Mouse (Mus musculus) CH12.LX (cell line): ENCODE measurements around the gene Polr2m. TPM values are rescaled to one million over a fixed set of nuclear protein-coding genes. Genes with fewer than 3 reads are reported as not detected.

Experiments used
- DNase-seq: peaks from one replicate; pipeline ENCODE4 v3.0.0-alpha.2; 2013; ENCODE audit errors: extremely low read depth
- H3K27ac ChIP-seq: 2 replicates; pipeline ENCODE4 v1.5.1; 2012; ENCODE audit warnings: low read depth, mild to moderate bottlenecking, control low read depth, moderate library complexity; ENCODE audit not compliant: insufficient read depth
- H3K27me3 ChIP-seq: replicated peaks from 2 replicates; pipeline ENCODE3; 2012; ENCODE audit warnings: inconsistent platforms
- H3K36me3 ChIP-seq, 2 experiments: replicated peaks in 1 of 2; 2 replicates each; pipeline versions ENCODE3 to v1.6.1; 2012; ENCODE audit warnings: inconsistent platforms in 1 of 2, low read length in 1 of 2, mild to moderate bottlenecking in 1 of 2, mixed read lengths in 1 of 2, moderate library complexity in 1 of 2; ENCODE audit not compliant: control insufficient read depth in 1 of 2, insufficient read depth in 1 of 2
- H3K4me1 ChIP-seq, 2 experiments: 2 replicates each; pipeline ENCODE4 v1.6.1; 2012; ENCODE audit warnings: inconsistent platforms in 1 of 2, moderate library complexity in 1 of 2; ENCODE audit not compliant: insufficient read depth in 2 of 2, control insufficient read depth in 1 of 2
- H3K4me2 ChIP-seq: 2 replicates; pipeline ENCODE4 v1.6.1; 2012; ENCODE audit warnings: low read depth, mild to moderate bottlenecking, control low read depth; ENCODE audit not compliant: poor library complexity, insufficient read depth, severe bottlenecking
- H3K4me3 ChIP-seq, 3 experiments: fragments of 150-350 bp in 1 of 3; sonication (generic) in 1 of 3; replicated peaks in 1 of 3; 2 replicates each; pipeline versions ENCODE3 to v1.5.1; 2011 to 2012; ENCODE audit warnings: low read depth in 2 of 3, low read length in 2 of 3, mild to moderate bottlenecking in 2 of 3, moderate library complexity in 2 of 3, control low read depth in 1 of 3, improper control_type of control experiment in 1 of 3, inconsistent platforms in 1 of 3, mixed read lengths in 1 of 3; ENCODE audit not compliant: poor library complexity in 1 of 3
- H3K79me2 ChIP-seq: replicated peaks from 2 replicates; pipeline ENCODE4 v1.6.1; 2012; ENCODE audit warnings: mild to moderate bottlenecking, moderate library complexity; ENCODE audit not compliant: control insufficient read depth, poor library complexity, insufficient read depth, severe bottlenecking; ENCODE audit errors: extremely low read depth
- H3K9ac ChIP-seq: 2 replicates; pipeline ENCODE4 v1.6.1; 2012; ENCODE audit warnings: low read depth, mild to moderate bottlenecking, control low read depth, moderate library complexity; ENCODE audit not compliant: insufficient read depth
- H3K9me3 ChIP-seq: replicated peaks from 2 replicates; pipeline ENCODE3; 2012; ENCODE audit warnings: low read length, inconsistent platforms, mixed read lengths
- CHD1 ChIP-seq: IDR thresholded peaks from 2 replicates; pipeline ENCODE4 v1.6.1; 2012; ENCODE audit warnings: low read depth, low read length, improper control_type of control experiment, inconsistent platforms
- CHD2 ChIP-seq: IDR thresholded peaks from 2 replicates; pipeline ENCODE4 v1.6.1; 2011; ENCODE audit warnings: low read length, improper control_type of control experiment
- CTCF ChIP-seq, 2 experiments: IDR thresholded peaks in 1 of 2; conservative IDR thresholded peaks in 1 of 2; 2 replicates each; pipeline ENCODE4 v1.5.1; 2011 to 2012; ENCODE audit warnings: low read depth in 2 of 2, low read length in 2 of 2, improper control_type of control experiment in 1 of 2, inconsistent platforms in 1 of 2, mild to moderate bottlenecking in 1 of 2, moderate library complexity in 1 of 2
- E2F4 ChIP-seq: IDR thresholded peaks from 2 replicates; pipeline ENCODE4 v1.6.1; 2011; ENCODE audit warnings: low read depth, low read length, improper control_type of control experiment; ENCODE audit not compliant: insufficient replicate concordance
- ETS1 ChIP-seq: conservative IDR thresholded peaks from 2 replicates; pipeline ENCODE4 v1.6.1; 2012; ENCODE audit warnings: low read depth, mild to moderate bottlenecking, inconsistent platforms, low read length, improper control_type of control experiment, moderate library complexity
- GABPA ChIP-seq: IDR thresholded peaks from 2 replicates; pipeline ENCODE4 v1.6.1; 2012; ENCODE audit warnings: low read depth, low read length, improper control_type of control experiment, inconsistent platforms; ENCODE audit not compliant: insufficient replicate concordance
- HCFC1 ChIP-seq: IDR thresholded peaks from 2 replicates; pipeline ENCODE4 v1.6.1; 2012; ENCODE audit warnings: low read depth, mild to moderate bottlenecking, inconsistent platforms, low read length, improper control_type of control experiment
- IRF4 ChIP-seq: IDR thresholded peaks from 2 replicates; pipeline ENCODE4 v1.6.1; 2014; ENCODE audit warnings: low read depth, mild to moderate bottlenecking, inconsistent platforms, low read length, improper control_type of control experiment
- JUN ChIP-seq: IDR thresholded peaks from 2 replicates; pipeline ENCODE4 v1.6.1; 2011; ENCODE audit warnings: low read depth, mild to moderate bottlenecking, low read length, improper control_type of control experiment, moderate library complexity; ENCODE audit not compliant: insufficient read depth
- JUND ChIP-seq: conservative IDR thresholded peaks from 2 replicates; pipeline ENCODE4 v1.6.1; 2011; ENCODE audit warnings: low read depth, low read length, improper control_type of control experiment
- KAT2A ChIP-seq: IDR thresholded peaks from 2 replicates; pipeline ENCODE4 v1.6.1; 2012; ENCODE audit warnings: low read length, improper control_type of control experiment, inconsistent platforms; ENCODE audit not compliant: insufficient replicate concordance
- MAFK ChIP-seq: IDR thresholded peaks from 2 replicates; pipeline ENCODE4 v1.6.1; 2011; ENCODE audit warnings: low read length, improper control_type of control experiment; ENCODE audit not compliant: insufficient replicate concordance
- MAX ChIP-seq: IDR thresholded peaks from 2 replicates; pipeline ENCODE4 v1.6.1; 2011; ENCODE audit warnings: low read length, improper control_type of control experiment
- MAZ ChIP-seq: IDR thresholded peaks from 2 replicates; pipeline ENCODE4 v1.6.1; 2012; ENCODE audit warnings: low read depth, mild to moderate bottlenecking, inconsistent platforms, low read length, improper control_type of control experiment, moderate library complexity
- MEF2A ChIP-seq: IDR thresholded peaks from 2 replicates; pipeline ENCODE4 v1.6.1; 2014; ENCODE audit warnings: low read depth, mild to moderate bottlenecking, inconsistent platforms, low read length, improper control_type of control experiment, borderline replicate concordance
- MXI1 ChIP-seq: IDR thresholded peaks from 2 replicates; pipeline ENCODE4 v1.6.1; 2011; ENCODE audit warnings: mild to moderate bottlenecking, low read depth, low read length, improper control_type of control experiment
- MYC ChIP-seq: IDR thresholded peaks from 2 replicates; pipeline ENCODE4 v1.6.1; 2011; ENCODE audit warnings: low read depth, mild to moderate bottlenecking, improper control_type of control experiment, low read length
- NELFE ChIP-seq: IDR thresholded peaks from 2 replicates; pipeline ENCODE4 v1.6.1; 2011; ENCODE audit warnings: low read depth, low read length, improper control_type of control experiment
- NRF1 ChIP-seq: IDR thresholded peaks from 2 replicates; pipeline ENCODE4 v1.6.1; 2014; ENCODE audit warnings: low read depth, mild to moderate bottlenecking, inconsistent platforms, low read length, improper control_type of control experiment, moderate library complexity
- PAX5 ChIP-seq: IDR thresholded peaks from 2 replicates; pipeline ENCODE4 v1.6.1; 2012; ENCODE audit warnings: low read length, inconsistent platforms, mixed read lengths
- POLR2A ChIP-seq: IDR thresholded peaks from 2 replicates; pipeline ENCODE4 v1.6.1; 2011; ENCODE audit warnings: low read depth, mild to moderate bottlenecking, improper control_type of control experiment, low read length
- POLR2AphosphoS2 ChIP-seq: IDR thresholded peaks from 2 replicates; pipeline ENCODE4 v1.6.1; 2011; ENCODE audit warnings: low read depth, low read length, improper control_type of control experiment
- RAD21 ChIP-seq: IDR thresholded peaks from 2 replicates; pipeline ENCODE4 v1.6.1; 2011; ENCODE audit warnings: low read depth, mild to moderate bottlenecking, low read length, improper control_type of control experiment, moderate library complexity
- RCOR1 ChIP-seq: conservative IDR thresholded peaks from 2 replicates; pipeline ENCODE4 v1.6.1; 2012; ENCODE audit warnings: low read depth, mild to moderate bottlenecking, inconsistent platforms, low read length, improper control_type of control experiment
- SIN3A ChIP-seq: IDR thresholded peaks from 2 replicates; pipeline ENCODE4 v1.6.1; 2012; ENCODE audit warnings: low read length, improper control_type of control experiment, inconsistent platforms
- SMC3 ChIP-seq: IDR thresholded peaks from 2 replicates; pipeline ENCODE4 v1.6.1; 2011; ENCODE audit warnings: low read depth, low read length, improper control_type of control experiment
- TBP ChIP-seq: conservative IDR thresholded peaks from 2 replicates; pipeline ENCODE4 v1.6.1; 2011; ENCODE audit warnings: low read depth, low read length, improper control_type of control experiment
- TCF12 ChIP-seq: IDR thresholded peaks from 2 replicates; pipeline ENCODE4 v1.6.1; 2014; ENCODE audit warnings: low read depth, mild to moderate bottlenecking, inconsistent platforms, low read length, improper control_type of control experiment
- UBTF ChIP-seq: IDR thresholded peaks from 2 replicates; pipeline ENCODE4 v1.6.1; 2012; ENCODE audit warnings: low read depth, mild to moderate bottlenecking, inconsistent platforms, low read length, improper control_type of control experiment, moderate library complexity
- ZC3H11A ChIP-seq: IDR thresholded peaks from 2 replicates; pipeline ENCODE4 v1.6.1; 2012; ENCODE audit warnings: low read depth, mild to moderate bottlenecking, inconsistent platforms, low read length, improper control_type of control experiment
- ZKSCAN1 ChIP-seq: IDR thresholded peaks from 2 replicates; pipeline ENCODE4 v1.6.1; 2012; ENCODE audit warnings: low read depth, inconsistent platforms, low read length, improper control_type of control experiment, borderline replicate concordance
- ZMIZ1 ChIP-seq: IDR thresholded peaks from 2 replicates; pipeline ENCODE4 v1.6.1; 2012; ENCODE audit warnings: low read depth, mild to moderate bottlenecking, inconsistent platforms, low read length, improper control_type of control experiment
- ZNF384 ChIP-seq: IDR thresholded peaks from 2 replicates; pipeline ENCODE4 v1.6.1; 2012; ENCODE audit warnings: low read depth, low read length, improper control_type of control experiment, inconsistent platforms
- dilution Hi-C: fragments of 300-500 bp; cut with MboI; formaldehyde crosslinking; loops from 2 replicates; pipeline ENCODE4 v1.14.3; 2020; ENCODE audit warnings: low sequenced_read_pairs; ENCODE audit not compliant: extremely low pct_unique_long_range_greater_than_20kb, extremely low pct_ligation_motif_present
- in situ Hi-C: fragments of 300-500 bp; cut with MboI; formaldehyde crosslinking; loops from 3 replicates; pipeline ENCODE4 v1.14.3; 2019; ENCODE audit warnings: low sequenced_read_pairs, low pct_ligation_motif_present, low pct_unique_long_range_greater_than_20kb, mixed read lengths
- polyA plus RNA-seq: library from polyadenylated mRNA; unstranded; fragments of >175 nt; gene quantifications from 2 replicates; pipeline ENCODE4 v1.2.1, GENCODE M21; 2012; ENCODE audit warnings: low read depth; ENCODE audit not compliant: insufficient read length
- total RNA-seq, 2 experiments: library from RNA; depleted of rRNA; stranded (reverse); fragments of 300-350 nt in 1 of 2; fragments of >200 nt in 1 of 2; gene quantifications; 2 replicates each; pipeline ENCODE4 v1.2.3; 2012 to 2014

Polr2m gene
- total and polyA plus RNA-seq, 3 experiments: 147 to 255 (median 224) TPM

DNA sequence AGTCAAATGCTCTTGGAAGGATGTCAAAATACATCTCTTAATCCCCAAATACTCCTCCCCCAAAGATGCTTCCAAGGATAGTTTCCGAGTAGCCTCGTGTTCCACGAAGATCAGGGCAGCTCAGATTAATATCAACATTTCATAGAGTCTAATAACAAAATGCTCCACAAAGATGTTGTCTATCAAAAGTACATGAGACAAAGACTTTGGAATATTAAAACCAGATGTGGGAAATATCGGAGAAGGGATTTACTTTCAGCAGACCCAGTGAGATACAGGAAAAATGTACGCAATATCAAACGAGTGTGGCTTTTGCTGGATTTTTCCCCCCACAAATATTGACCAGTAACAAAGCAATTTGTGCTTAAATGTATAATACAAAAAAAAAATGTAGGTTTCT is 35.1 kb downstream of the Polr2m start:
- H3K27ac ChIP-seq: no peak overlapping the region
- no peak for DNase-seq
- dilution Hi-C loops: no loop called here

DNA sequence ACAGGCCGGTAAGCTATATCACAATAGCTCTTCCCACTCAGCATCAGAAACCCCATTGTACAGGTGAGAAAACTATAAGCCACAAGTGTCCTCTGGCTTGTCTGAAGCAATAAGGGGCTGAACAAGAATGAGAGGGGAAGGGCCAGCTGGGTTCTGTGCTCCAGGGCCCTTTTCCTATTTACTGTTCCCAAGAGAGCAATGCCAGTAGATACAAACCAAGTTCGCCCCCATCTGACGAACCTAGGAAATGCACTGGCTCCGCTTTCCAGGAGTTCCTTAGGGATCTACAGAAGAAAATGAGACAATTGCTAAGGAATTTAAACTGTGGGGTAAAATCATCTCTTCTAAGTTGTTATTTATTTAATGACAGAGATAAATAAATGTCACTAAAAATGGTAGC is 38.2 kb downstream of the Polr2m start:
- Histone ChIP-seq H3K27me3 (no peaks in the 10 kb centered on the region), H3K4me3 (no peak overlapping the region), H3K9ac (no peak overlapping the region), H3K4me1 (no peaks in the 10 kb centered on the region), H3K4me2 (no peak overlapping the region), H3K79me2 (no peaks in the 10 kb centered on the region), H3K27ac (no peak overlapping the region), H3K9me3 (no peaks in the 10 kb centered on the region), H3K36me3 (no peaks in the 10 kb centered on the region)
- DNase-seq: peak; percentile 26
- dilution Hi-C loops (no loop called here), in situ Hi-C loops (loop anchor here (10.0 kb wide), 1 partner anchor 233 kb away; the partner anchor contains the start of gene Aldh1a2)
- TF ChIP-seq RAD21 (peak; percentile 88), POLR2AphosphoS2 (no peak), NRF1 (no peak), JUN (no peak), CTCF (conservative IDR thresholded peaks at IDR 0.05 in 1 of 2, IDR thresholded peaks at IDR 0.05 in 1 of 2; ENCODE audit: low read depth in 2 of 2, low read length in 2 of 2) (peak; percentile 42 to 91; a peak in 3 of 4 replicates), NELFE (no peak), UBTF (no peak), KAT2A (no peak), MXI1 (no peak), GABPA (no peak), POLR2A (no peak), TCF12 (no peak), JUND (no peak), ETS1 (no peak), ZNF384 (no peak), ZKSCAN1 (no peak), MAZ (no peak), HCFC1 (no peak), E2F4 (no peak), MAX (no peak), PAX5 (no peak), MAFK (no peak), CHD2 (no peak), CHD1 (no peak), SMC3 (peak; percentile 79), ZC3H11A (peak; percentile 12; the same call in 1 of the 2 replicates), IRF4 (0 out of 2 replicates have a peak, but pooled peaks have one; percentile 10), SIN3A (no peak), TBP (no peak), MEF2A (no peak), MYC (no peak), ZMIZ1 (no peak), RCOR1 (no peak)

More for the DNA sequence above, 35.1 kb downstream of the Polr2m start:
- Histone ChIP-seq H3K4me3 (no peak overlapping the region), H3K27me3 (no peaks in the 10 kb centered on the region), H3K36me3 (no peaks in the 10 kb centered on the region), H3K79me2 (no peaks in the 10 kb centered on the region), H3K4me1 (no peaks in the 10 kb centered on the region), H3K4me2 (no peak overlapping the region), H3K9me3 (no peaks in the 10 kb centered on the region), H3K9ac (no peak overlapping the region)
- TF ChIP-seq MAZ (no peak), JUN (no peak), ZNF384 (no peak), POLR2A (no peak)
- in situ Hi-C loops: no loop called here
